Mouse (Mus musculus) thymus, postnatal 10 days (tissue): ENCODE data around the gene Sdccag8.
A peak's percentile ranks its signal among the peaks of the same experiment; 100 is the strongest.
"Not testable (repeated sequence)": the region's sequence is repeated elsewhere in the genome, so short reads cannot be mapped to it uniquely, and the experiment has no call there.

Source experiments
- DNase-seq, 2 experiments: peaks; one replicate each; pipeline ENCODE4 v3.0.0; 2021; ENCODE audit warnings: low spot score in 2 of 2

Sdccag8 gene

DNA sequence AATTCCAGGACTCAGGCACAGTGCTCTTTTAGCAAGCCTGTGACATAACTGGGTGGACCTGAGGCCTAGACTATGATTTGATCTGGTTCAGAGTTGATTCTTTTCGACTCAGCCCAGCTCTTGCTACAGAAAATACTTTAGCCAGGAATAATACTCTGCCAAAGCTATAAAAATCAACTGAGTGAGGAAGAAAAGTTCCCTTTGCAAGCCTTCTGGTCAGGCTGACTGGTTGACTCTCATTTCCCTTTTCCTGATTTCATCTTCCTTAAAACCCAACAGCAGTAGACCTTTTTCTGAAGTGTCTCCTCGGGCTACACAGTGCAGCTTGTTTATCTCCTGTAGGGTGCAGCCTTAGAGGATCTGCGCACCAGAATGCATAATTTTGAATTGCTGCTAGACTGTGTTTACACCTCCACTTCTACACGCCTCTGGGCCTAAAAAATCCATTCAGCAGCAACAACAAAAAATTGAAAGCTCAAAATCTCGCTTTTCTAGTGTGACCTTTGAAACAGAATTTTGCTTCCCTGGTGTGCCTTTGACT is 13.6 kb downstream of the Sdccag8 start:
- no peak for DNase-seq

DNA sequence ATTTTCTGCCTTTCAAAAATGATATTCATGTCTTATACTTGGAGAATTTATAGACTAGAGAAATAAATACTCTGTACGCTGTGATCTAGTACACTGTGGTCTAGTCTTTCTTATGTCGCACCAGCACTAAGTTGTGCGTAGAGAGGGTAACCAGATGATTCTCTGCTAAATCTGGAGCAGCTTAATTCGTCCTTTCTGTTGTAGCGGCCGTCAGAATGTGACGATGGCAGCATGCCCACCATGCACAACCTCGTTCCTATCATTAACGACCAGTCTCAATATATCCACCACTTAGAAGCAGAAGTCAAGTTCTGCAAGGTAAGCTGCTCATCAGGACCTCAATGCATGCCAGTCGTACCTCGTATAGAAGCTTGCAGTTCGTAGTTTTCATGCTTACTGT is 14.2 kb downstream of the Sdccag8 start:
- DNase-seq = no peak

DNA sequence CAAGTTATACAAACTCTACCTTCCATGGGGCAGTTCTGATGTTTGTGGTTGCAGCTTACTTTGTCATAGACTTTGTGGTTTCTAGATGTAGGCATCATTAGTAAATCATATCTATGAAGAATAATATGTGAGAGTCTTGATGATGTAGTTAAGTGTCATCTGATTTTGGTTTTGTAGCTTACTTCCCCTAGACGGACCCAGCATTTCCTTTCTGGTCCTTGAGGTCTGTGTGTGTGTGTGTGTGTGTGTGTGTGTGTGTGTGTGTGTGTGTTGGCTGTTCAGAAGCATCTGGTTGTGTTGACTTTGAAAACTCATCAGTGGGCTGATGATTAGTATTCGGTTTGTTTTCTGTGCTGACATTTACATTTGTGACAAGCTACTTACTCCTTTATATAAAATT is 17.6 kb downstream of the Sdccag8 start:
- DNase-seq = no peak

DNA sequence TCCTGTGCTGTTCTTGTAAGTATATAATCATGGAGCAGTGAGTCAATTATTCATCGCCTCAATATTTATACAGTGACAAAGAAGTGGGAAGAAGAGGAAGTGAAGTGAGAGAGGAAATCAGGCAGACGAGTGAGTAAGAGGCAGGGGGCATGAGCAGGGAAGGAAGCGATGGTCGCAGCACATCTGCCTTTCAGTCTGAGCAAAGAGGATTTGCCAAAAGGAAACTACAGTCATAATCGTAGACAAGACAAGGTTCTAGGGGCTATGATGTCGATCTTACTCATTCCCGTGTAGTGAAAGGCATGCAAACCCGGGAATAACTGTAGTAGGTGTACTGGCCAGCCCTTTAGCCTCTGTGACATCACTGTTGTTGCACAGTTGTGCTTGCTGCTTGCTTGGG is 18.1 kb downstream of the Sdccag8 start:
- no peak for DNase-seq

DNA sequence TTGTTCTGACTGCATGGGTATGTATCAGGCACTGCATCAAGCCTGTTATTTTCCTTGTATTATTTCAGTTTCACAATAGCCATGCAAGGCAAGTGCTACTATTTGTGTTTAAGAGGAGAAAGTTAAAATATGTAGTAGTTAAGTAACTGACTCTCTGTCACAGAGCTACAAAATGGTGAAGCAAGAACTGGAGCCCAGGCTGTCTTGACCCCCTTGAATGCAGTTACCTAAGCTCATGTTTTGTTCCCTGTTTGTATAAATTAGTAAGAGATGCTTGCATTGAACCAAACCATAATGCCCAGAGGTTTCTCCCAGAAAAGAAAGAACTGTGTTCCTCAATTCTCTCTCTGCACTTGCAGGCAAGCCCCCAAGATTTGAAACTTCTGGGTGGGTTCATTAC is 18.8 kb downstream of the Sdccag8 start:
- no peak for DNase-seq

DNA sequence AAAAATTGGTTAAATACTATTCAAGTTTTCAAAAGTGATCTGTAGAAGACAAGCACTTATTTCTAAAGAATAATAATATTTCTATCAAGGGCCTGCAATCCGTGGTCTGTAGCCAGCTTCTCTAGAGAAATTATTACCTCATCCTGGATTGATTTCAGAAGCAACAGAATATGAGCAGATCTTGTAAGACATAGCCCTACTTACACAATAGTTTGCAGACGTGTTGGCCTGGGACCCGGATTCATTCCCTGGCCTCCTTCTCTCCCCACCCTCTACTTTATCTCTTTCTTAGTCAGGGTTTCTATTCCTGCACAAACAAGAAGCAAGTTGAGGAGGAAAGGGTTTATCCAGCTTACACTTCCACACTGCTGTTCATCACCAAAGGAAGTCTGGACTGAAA is 19.5 kb downstream of the Sdccag8 start:
- no peak for DNase-seq

DNA sequence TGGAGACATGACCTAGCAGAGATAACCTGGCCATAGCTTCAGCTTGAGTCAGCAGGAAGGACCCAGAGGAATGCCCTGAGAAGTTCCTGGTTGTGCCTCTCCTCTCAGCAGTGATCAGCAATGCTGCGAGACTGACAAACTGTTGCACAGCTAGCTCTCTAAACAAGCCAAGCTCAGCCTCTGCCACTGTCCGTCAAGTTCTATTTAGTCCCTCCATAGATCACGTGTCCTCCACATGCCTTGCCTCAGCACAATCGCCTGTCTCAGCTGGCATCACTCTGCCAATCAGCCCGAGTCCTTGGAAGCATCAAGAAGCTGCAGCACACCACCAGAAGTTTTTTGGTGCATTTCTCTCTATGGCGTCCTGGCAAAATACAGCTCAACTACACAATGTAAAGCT is 20.4 kb downstream of the Sdccag8 start:
- no peak for DNase-seq

DNA sequence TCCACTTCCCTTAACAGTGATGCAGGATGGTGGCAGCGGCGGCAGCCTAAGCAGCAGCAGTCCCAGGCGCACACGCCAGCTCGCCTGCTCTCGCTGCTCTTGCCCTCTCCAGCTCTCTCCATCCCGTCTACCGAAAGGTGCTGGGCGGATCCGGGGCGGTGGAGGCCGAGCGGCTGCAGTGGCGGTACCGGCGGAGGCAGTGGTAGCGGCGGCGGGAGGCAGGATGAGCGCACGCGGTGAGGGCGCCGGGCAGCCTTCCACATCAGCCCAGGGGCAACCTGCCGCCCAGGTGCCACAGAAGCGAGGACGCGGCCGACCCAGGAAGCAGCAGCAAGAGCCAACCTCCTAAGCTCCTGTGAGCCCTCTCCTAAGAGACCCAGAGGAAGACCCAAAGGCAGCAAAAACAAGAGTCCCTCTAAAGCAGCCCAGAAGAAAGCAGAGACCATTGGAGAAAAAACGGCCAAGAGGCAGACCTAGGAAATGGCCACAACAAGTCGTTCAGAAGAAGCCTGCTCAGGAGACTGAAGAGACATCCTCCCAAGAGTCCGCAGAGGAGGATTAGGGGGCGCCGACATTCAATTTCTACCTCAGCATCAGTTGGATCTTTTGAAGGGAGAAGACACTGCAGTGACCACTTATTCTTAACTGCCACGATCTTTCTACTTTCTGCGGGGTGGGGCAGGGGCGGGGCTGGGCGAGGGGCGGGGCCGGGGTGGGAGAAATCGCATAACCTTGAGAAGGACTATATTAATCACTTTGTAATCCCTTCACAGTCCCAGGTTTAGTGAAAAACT is 21.2 kb downstream of the Sdccag8 start:
- DNase-seq = peak in 1 of 2 experiments; percentile 20

DNA sequence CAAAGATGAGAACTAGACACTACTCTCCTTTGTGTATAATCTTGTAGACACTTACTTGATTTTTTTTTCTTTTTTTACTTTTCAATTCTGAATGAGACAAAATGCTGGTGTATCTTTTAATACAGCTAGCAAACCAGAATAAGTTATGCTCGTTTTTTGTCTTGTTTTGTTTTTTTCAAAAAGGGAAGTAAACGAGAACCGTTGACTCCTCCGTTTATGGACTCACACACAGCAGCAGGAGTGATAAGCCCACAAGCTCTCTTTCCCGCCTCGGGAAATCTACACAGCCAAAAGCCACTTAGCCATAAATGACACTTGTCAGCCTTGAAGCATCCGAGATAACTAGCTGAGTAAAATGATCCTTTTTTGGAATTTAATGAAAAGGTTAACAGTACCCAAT is 22.1 kb downstream of the Sdccag8 start:
- not testable (repeated sequence) for DNase-seq

DNA sequence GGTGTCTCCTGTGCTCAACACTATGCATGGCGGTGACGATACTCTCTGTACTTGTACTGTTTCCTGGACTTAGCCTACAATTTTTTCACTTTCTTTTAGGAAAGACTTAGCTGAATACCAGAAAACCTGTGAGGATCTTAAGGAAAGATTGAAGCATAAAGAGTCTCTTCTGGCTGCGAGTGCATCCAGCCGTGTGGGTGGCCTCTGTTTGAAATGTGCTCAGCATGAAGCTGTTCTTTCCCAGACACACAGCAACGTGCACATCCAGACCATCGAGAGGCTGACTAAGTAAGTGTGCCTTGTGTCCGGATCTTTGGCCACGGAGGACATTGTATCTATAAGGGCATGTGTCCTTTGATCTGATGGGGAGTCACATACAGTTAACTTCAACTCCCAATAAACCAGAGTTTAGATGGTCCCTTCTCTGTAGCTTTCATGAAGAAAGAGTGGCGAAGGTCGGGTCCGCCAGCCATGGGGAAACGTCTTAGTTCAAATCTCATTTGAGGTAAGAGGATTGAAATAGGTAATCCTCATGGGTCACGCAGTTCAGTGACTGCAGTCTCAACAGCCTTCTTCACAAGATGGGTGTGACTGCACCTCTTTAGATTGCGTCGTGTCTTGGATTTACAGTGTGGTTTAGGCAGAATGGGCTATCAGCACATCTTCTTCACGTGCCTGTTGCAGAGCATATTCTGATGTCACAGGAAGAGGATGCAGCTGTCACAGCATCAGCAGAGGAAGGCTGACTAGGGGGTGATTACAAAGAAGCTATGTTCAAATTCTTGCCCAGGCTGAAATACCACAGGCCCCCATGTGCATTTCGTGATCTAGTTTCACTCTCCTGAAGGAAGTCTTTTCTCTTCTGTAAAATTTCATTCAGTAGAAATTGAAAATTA is 30.9 kb downstream of the Sdccag8 start:
- DNase-seq = peak in 1 of 2 experiments; percentile 15

DNA sequence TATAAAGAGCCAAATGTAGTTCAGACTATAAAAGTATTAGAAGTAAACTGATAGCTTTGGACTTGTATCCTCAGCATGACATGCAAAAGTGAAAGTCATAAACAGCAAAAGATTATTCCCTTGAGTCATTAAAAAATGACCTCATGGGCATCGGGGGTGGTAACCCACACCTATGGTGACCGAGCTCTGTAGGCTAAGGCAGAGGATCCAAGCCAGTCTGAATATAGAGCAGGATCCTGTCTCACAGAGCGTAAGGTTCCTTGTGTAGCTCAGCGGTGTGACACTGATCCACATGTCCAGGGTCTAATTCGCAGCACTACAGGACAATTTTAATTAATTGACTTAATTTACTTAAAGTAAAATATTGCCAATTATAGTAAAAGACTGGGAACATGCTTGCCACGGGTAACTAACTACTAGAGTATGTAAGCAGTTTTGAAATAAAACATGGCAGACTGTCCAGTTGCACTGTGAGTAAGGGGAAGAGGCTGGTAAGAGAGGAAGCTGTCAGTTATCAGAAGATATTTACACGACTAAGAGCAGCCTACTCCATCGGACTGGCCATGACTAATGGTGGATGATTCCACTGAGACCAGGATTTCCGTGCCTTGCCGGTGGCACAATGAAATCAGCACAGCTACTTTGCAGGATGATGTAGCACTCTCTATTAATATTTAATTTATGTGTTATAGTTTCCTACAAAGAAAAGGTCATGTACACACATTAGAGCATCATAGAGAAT is 32.8 kb downstream of the Sdccag8 start:
- no peak for DNase-seq

DNA sequence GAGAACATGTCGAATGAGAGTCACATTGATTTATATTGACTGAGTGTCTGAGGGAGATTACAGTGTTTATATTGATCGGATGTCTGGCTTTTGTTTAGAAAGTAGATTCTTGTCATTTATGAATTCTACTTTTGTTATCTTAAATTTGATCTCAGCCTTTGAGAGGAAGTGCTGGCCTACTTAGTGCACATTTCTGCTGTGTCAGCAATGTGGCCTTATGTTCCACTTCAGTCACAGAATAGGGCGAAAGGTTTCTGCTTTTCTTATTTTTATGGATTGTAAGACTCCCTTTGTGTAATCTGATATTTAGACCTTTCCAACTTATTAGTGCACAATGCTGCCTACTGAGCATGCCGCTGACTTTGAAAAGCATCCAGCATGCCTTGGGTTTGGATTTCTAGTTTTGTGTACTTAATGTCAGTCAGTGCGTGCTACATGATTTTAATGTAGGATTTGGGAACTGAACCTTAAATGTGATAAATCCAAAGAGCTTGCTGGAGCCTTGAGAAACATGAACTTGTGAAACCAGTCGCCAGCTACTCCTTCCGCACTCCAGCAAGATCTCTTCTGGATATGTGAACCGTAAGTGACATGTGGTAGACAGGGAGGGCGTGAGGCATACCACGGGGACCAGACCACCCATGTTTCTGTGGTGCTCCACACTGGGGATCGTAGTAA is 34.3 kb downstream of the Sdccag8 start:
- DNase-seq = no peak

DNA sequence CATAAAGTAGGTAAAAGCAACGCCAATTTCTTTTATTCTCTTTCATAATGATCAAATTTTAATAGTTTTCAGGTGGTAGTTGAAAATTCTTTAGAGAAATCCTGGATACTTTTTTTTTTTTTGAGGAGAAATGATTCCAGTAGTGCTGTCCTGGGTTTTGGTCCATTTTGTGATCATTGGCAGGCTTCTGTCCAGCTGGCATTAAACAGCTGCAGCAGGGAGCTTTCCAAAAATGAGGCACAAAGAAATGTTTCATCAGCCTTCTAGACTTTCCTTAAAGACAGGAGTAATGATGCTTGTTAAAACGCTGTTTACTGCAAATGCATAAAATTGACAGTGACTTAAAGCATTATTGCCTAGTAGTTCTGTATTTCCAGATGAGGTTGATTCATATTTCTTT is 34.9 kb downstream of the Sdccag8 start:
- no peak for DNase-seq

DNA sequence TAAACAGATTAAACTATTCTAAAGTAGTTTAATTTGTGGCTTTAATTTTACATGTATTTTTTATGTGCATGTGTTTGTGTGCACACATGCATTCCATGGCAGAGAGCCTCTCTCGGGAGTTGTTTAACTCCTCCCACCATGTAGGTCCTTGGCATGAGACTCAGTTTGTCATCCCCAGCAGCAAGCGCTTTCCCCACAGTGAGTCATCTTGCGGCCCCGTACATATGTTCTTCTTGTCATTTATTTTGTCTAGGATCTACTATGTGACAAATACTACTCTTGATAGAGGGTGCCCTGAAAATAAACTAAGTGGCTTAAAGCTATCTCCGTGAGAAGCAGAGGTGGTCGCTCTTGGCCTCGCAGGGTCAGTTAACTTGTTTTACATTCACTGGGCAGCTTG is 36.9 kb downstream of the Sdccag8 start:
- DNase-seq = no peak

DNA sequence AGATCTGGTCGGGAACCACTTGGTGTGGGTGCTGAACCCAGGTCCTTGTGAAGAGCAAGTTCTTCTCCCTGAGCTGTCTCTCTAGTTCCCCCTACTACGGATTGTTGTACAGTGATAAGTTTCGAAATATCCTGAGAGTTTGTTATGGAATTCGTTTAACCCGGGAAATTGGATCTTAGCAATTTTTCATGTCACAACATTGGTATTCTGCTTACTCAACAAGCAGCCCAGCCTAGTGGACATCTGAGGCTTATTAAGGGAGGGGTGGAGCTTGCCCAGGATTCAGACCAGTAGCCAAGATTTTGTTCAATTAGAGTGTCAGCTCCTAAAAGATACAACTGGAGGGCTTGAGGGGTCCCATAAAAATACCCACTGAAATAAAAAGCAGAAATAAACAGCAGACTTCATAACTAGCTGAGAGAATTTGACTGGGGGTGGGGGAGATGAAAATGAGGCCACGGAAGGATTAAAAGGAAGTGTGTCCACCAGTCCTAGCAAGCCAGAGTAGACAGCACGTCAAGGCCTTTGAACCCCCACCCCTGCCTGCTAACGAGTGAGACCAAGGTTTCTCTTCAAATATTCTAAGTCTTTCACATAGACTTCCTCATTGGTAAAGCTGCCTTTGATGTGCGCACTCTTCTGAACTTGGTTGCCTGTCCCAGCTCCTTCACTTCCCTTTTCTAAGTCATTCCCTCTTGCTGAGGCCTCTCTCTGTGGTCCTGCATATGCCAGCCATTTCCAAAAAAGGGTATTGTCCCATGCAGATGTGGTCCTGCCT is 38.5 kb downstream of the Sdccag8 start:
- no peak for DNase-seq

DNA sequence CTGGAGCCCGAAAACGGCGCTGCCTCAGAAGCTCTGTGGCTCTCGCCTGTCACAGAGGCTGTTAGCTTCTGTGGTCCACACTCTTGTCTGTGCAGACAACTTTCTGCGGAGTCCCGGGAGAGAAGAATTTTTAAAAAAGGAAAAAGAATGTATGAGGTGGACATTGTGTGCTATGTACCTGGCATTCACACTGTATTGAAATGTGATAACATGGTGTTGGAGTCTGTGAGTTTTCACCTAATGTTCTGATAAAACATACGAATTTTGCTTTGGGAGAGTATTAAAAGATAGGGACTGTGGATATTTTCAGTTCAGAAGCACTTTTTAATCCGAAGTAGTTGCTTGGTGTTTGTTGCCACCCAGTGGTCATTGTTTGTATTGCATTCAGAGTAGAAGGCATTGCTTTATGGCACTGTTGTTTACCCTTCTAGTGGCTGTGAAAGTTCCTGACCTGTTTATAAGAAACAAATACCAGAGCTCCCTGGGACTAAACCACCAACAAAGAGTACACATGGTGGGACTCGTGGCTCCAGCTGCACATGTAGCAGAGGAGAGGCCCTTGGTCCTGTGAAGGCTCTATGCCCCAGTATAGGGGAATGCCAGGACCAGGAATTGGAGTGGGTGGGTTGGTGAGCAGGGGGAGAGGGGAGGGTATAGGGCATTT is 47.7 kb downstream of the Sdccag8 start:
- peak; percentile 29 to 77 for DNase-seq

DNA sequence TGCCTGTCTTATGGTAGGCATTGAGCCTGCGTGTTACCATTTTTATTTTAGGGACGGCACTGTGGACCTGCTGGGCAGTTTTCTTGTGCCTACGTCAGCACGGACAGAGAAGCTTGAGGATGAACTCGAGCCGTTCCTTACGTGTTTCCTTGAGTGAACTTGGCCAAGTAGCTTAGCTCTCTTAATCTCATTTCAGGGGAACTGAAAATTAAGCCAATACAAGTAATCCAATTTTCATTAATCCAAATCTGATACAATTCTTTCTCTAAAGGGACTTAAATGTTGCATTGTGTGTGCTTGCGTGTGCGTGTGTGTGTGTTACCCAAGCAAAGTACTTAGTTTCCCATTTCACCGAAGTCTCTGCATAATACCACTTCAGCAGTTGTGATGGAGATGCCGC is 56.0 kb downstream of the Sdccag8 start:
- no peak for DNase-seq

DNA sequence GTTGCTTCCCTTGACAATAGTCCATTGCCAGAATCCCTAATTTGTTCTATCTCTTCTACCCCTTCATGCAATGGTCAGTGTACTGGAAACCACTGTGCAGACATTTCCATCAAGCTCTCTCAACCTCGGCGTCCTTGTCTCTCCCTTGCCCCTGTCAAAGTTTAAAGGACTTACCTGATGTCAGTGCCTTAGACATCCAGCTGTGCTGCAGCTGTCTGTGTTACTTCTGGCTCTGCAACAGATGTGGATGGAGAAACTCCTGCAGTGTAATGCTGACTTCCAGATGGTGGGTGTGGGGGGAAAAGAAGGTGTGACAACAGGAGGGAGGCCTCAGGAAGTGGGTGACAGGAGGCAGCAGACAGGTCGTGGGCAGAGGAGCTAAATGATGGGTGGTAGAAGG is 57.5 kb downstream of the Sdccag8 start:
- DNase-seq = no peak

DNA sequence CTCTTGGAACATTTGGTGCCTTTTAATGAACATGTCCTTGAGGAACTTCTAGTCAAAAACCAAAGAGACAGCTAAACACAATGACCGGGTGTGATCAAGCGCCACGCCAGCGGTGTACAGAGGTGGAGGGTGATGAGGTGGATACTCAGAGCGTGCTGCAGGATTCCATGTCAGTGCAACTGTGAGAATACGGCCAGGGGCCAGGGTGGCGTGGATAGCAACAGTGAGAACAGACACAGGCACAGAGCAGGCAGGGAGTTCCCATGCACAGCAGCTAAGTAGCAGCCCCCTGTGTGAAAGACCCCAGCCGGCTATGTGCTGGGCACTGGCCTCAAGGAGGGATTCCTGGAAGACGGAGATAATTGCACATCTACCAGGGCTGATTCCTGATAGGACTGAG is 59.0 kb downstream of the Sdccag8 start:
- no peak for DNase-seq

DNA sequence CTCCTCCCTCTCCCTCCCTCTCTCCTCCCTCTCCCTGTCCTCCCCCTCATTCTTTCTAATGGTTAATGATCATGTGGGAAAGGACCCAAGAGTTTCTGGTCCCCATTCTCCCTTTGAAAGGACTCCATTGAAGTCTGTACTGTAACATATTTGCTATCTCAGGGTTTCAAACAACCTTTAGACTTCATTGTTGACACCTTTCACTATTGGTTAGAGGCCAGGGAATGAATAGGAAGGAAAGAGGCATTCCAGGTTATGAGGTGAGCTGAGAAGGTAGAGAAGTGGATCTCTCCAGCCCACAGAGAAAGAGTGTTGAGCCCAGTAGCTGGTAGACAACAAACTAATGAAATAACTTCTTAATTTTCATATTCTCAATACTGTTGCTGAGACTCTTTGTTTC is 59.7 kb downstream of the Sdccag8 start:
- DNase-seq = no peak
